Mouse (Mus musculus) left cerebral cortex, postnatal 36 days (tissue): ENCODE measurements around the gene Iqcj. TPM values are rescaled to one million over a fixed set of nuclear protein-coding genes. Genes with fewer than 3 reads are reported as not detected.
A peak's percentile ranks its signal among the peaks of the same experiment; 100 is the strongest.
"Not testable (repeated sequence)": the region's sequence is repeated elsewhere in the genome, so short reads cannot be mapped to it uniquely, and the experiment has no call there.

Experiments
- DNase-seq, 2 experiments: peaks; one replicate each; pipeline ENCODE4 v3.0.0; 2021 to 2022; ENCODE audit warnings: low spot score in 2 of 2, mixed read lengths in 1 of 2
- intact Hi-C: fragments of 180-260 bp; cut with DNase I; formaldehyde crosslinking; loops from one replicate; pipeline ENCODE4 v1.15.1; 2025
- total RNA-seq, 2 experiments: library from RNA; stranded (reverse); gene quantifications; 2 replicates each; pipeline ENCODE4 v1.2.3; 2021

Iqcj gene
- total RNA-seq, 2 experiments from 2014 or later = 2.6 to 5.9 TPM

GRCm38 (mm10) chr3:68056373-68057275 is 164.6 kb downstream of the Iqcj start:
- peak; percentile 71 to 73 for DNase-seq
- intact Hi-C loops = loop anchor here (5.0 kb wide), 2 partner anchors 436 to 651 kb away; no protein-coding TSS in a partner anchor

- no peak for DNase-seq
- intact Hi-C loops = loop anchor here (1.0 to 5.0 kb wide), 3 partner anchors 433 to 648 kb away; no protein-coding TSS in a partner anchor
These were observed 167.3 kb downstream of the Iqcj start for GRCm38 (mm10) chr3:68059162-68059800.

GRCm38 (mm10) chr3:68064731-68065130 is 172.7 kb downstream of the Iqcj start, which contains the start of gene Schip1:
Gene Schip1 (plus strand): TSS chr3:68064802.
- DNase-seq = no peak
- intact Hi-C loops = no loop called here

GRCm38 (mm10) chr3:68071395-68072386 is 179.7 kb downstream of the Iqcj start:
- intact Hi-C loops = no loop called here
- DNase-seq = no peak

GRCm38 (mm10) chr3:68077406-68077805 is 185.4 kb downstream of the Iqcj start:
- no peak for DNase-seq
- intact Hi-C loops = no loop called here

GRCm38 (mm10) chr3:68085024-68085423 is 193.0 kb downstream of the Iqcj start:
- DNase-seq = no peak
- intact Hi-C loops = no loop called here

GRCm38 (mm10) chr3:68092108-68092507 is 200.1 kb downstream of the Iqcj start:
- intact Hi-C loops = no loop called here
- DNase-seq = no peak

GRCm38 (mm10) chr3:68096724-68097431 is 204.9 kb downstream of the Iqcj start:
- intact Hi-C loops = no loop called here
- DNase-seq = no peak

GRCm38 (mm10) chr3:68099561-68099960 is 207.5 kb downstream of the Iqcj start:
- intact Hi-C loops, DNase-seq: not testable (repeated sequence)

GRCm38 (mm10) chr3:68101343-68101742 is 209.3 kb downstream of the Iqcj start:
- DNase-seq = no peak
- intact Hi-C loops = no loop called here

GRCm38 (mm10) chr3:68105081-68105685 is 213.2 kb downstream of the Iqcj start:
- intact Hi-C loops = no loop called here

More at GRCm38 (mm10) chr3:68105081-68105685, 213.2 kb downstream of the Iqcj start:
- no peak for DNase-seq

Other genes with a start within 250 kb of the Iqcj start
- gene Iqschfp, start within 50 bp of the Iqcj start, total RNA-seq = 10 to 100 TPM in 1 of 2 experiments, 1 to 10 TPM in 1; 9.5 to 13.2 TPM
- gene Schip1, start 172.6 kb downstream of the Iqcj start, total RNA-seq = 100 to 1,000 TPM; 229 to 297 TPM